Mouse (Mus musculus): ENCODE data around the gene Ppp1r15b.

GRCm38 (mm10) chr1:133150556-133150955 lies 19.6 kb downstream of the Ppp1r15b start:
- TF ChIP-seq GATA1 (IDR thresholded peaks at IDR 0.05; ENCODE audit: low read length) (no peak), TAL1 (IDR thresholded peaks at IDR 0.05; ENCODE audit: low read length) (no peak)
